Mouse (Mus musculus): Measurements from ENCODE around the gene Bcl2l1.

Bcl2l1 gene

DNA sequence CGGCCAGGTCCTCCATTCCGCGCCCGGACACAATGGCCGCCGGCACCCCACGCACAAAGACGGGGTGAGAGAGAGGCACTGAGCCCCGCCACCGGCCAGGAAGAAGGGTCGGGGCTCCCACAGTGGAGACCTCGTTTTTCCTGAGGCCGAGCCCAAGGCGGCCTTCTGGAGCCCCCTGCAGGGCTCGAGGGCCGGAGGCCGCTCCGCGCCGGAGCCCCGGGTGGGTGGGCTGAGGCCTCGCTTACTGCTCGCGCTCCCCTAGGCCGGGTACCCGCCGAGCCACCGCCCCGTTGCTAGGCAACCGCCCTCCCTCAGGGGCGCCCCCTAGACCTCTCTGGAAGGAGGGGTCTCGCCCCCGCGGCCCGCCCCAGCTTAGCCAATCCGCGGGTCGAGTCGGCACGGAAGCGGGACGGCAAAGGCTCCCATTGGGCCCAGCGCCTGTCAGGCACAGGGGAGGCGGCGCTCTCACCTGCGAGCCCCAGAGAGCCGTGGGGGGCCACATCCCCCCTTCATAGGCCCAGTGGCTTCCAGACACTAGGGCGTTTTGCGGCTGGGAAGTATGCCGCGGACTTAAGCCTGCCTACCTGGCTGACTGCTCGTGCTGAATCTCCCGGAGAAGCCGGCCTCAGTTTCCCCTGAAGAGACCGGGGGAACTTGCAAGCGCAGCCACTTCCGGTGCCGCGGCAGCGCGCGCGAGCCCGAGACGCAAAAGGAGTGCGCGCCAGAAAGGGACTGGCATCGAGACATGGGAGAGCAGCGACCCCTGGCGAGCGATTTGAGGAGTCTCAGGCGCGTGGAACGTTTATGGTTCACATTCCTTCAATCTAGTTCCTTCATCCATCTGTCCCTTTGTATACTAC is at the start of gene Bcl2l1:
TSS of gene Bcl2l1 (minus strand) at position 710 of the 860 bp plus-strand sequence.
- peak; percentile 99 for DNase-seq (ENCODE audit: low spot score)

DNA sequence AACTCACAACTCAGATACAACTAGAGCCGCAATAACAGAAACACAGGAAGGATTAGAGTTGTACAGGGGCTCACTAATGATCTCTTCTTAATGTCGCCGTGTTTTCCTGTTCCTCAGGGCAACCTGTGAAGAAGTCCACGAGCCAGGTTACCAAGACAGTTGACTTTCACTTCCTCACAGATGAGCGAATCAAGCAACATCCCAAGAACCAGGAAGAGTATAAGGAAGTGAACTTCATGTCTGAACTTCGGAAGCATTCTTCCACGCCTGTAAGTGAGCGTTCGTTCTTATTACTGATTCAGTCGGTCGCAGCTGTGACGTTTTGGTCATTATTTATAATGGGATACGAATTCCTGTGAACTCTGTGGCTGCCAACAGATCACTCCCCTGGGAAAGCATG is 49.4 kb upstream of the Bcl2l1 start:
- DNase-seq (ENCODE audit: low spot score): no peak

DNA sequence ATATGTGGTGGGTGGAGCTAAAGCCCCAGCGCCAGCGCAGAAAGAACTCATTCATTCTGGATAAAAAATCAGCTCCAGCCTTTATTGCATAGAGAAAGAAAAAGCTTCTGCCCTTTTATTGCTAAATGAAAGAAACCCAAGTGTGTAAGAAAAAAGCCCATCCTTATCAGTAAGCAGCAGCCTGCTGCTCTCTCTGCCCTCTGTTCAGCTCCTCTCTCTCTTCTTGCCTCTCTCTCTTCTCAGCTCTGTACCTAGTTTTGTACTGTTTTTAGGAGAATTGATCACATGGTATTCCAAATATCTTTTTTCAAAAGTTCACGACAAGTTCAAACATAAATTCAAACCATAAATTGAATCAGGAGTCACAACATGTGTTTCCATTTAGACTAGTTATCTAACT is 46.7 kb upstream of the Bcl2l1 start:
- DNase-seq (ENCODE audit: low spot score): no peak

DNA sequence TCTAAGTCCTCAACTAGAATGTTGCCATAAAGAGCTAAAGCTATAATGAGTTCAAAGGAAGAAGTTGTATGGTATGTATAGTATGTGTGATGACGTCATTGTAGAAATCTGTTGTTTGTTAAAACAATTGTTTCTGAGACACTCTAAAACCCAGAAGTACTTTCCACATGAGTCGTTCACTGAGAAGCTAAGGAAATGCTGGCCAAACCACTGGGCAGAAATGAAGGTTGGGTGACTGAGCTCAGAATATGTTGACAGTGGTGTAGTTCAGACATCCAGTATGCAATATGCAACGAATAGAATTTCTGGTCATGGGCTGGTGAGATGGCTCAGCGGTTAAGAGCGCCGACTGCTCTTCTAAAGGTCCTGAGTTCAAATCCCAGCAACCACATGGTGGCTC is 31.8 kb upstream of the Bcl2l1 start:
- no peak for DNase-seq (ENCODE audit: low spot score)

DNA sequence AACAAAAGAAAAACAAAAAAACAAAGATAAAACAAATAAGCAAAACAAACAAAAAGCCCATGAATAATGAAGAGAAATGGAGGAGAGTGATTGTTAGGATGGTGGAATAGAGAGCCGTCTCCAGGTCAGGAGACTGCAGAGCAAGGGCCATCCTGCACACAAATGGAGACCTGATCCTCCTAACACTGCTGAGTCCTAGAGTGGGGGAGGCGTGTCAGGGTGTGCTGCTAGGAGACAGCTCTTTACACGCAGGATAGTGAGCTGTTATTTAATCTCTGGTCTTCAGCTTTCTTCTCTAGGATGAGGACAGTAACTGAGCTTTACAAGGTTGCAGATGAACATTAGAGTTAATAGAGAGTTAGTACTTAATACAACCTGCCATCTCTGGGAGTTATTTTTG is 31.1 kb upstream of the Bcl2l1 start:
- DNase-seq (ENCODE audit: low spot score): no peak

DNA sequence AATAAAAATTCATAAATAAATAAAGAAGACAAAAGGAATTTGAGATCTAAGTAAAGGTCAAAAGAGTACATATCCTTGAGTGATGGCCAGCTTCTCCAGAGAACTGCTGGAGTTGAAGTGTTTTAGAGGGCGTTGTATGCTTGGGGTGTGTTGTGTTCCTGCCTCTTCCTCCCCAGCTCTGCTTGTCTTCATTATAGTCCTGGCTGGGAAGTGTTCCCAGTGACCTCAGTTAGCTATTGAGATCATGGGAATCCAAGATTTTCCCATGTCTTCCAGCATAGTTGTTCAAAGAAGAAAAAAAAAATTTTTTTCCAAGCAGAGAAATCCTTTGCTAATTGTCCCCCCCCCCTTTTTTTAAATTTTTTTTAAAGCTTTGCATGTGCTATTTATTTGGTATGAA is 30.4 kb upstream of the Bcl2l1 start:
- no peak for DNase-seq (ENCODE audit: low spot score)

DNA sequence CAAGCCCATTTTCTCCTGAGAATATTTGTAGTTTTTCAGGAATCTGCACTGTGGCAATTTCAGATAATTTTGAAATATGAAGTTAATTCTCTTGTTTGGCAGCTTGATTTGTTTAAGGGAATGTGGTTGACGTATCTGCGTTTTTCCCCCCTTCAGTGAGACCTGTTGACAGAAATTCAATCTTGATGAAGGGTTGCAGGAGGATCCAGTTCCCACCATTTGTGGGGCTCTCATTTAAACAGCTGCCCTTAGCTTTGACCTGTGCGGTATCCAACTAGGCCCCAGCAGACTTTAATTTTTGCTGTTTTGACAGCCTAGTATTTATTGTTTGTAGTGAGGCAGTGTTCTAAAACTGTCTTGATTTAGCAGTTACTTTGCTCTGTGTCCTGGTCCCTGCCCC is 28.0 kb upstream of the Bcl2l1 start:
- DNase-seq (ENCODE audit: low spot score): no peak

DNA sequence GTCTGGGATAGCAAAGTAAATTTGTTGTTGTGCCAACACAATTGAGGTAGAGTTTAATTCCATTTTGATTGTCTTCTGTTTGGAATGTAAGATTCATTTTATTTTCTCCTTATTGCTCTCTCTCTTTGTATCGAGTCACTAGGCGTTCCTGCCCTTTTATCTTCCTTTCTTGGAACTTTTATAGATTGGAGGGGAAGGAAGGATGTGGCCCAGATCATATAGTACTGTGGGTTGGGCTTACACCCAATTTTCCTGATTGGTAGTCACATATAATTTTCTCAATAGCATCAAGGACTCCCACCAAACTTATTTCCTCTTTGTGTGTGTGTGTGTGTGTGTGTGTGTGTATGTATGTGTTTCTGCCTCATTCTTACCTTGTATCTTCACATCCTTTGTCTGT is 16.9 kb upstream of the Bcl2l1 start:
- DNase-seq (ENCODE audit: low spot score): no peak

DNA sequence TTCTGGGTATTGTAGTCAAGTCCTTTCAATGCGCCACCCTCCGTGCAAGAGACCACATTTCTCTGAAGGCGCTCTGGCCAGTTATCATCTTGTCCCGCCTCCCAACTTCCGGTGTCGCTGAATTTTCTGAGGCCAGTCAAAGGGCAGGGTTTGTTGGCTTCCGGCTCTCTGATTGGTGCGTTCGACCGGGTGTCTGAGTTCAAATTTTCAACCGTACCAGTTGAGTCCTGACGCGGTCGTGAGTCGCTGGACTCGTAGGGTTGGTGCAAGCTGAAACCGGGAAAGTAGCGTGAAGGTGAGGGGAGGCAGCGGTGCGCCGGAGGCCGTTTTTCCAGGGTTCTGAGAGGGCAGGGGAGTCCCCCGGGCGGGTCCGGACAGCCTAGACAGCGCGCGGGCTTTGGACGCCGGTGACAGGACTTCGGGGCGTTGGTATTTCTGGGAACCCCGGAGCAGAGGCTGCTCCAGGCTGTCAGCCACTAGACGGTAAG is 16.3 kb upstream of the Bcl2l1 start, which contains the start of gene Tpx2:
TSS of gene Tpx2 (plus strand) at position 150 of the 488 bp plus-strand sequence.
- DNase-seq (ENCODE audit: low spot score): peak; percentile 93

DNA sequence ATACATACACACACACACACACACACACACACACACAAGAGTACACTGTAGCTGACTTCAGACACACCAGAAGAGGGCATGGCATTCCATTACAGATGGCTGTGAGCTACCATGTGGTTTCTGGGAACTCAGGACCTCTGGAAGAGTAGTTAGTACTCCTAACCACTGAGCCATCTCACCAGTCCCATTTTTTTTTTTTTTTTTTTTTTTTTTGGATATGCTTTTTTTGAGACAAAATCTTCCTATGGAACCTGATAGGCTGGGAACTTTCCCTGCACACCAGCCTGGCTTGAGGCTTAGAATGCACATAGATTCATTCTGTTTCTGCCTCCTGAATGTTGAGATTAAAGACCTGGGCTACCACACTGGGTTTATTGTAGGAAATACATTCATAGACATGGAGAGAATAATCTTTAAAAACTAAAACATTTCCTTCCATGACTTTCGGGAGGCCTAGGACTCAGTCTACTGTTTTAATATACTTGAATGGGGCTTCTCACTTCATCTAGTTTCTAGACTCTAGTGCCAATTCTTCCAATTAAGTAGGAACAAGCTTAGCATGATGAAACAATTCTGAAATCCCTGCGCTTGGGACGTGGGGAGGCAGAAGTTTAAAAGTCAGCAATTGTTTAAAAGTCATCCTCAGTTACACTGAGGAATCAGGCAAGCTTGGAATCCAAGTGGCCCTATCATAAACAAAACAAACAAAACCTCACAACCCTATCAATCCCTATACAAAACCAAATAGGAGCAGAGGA is 15.7 kb upstream of the Bcl2l1 start:
- DNase-seq (ENCODE audit: low spot score): no peak

DNA sequence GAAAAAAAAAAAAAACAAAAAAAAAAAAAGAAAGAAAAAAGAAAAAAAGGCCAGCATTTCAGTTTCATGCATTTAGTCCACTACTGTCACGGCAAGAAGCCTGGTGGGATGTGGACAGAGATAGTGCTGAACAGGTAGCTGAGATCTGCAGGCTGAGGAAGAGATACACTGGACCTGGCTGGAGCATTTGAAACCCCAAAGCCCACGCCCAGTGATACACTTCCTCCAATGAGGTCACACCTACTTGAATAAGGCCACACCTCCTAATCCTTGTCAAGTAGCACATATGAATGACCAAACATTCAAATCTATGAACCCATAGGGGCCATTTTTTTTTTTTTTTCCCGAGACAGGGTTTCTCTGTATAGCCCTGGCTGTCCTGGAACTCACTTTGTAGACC is 11.2 kb upstream of the Bcl2l1 start:
- no peak for DNase-seq (ENCODE audit: low spot score)

DNA sequence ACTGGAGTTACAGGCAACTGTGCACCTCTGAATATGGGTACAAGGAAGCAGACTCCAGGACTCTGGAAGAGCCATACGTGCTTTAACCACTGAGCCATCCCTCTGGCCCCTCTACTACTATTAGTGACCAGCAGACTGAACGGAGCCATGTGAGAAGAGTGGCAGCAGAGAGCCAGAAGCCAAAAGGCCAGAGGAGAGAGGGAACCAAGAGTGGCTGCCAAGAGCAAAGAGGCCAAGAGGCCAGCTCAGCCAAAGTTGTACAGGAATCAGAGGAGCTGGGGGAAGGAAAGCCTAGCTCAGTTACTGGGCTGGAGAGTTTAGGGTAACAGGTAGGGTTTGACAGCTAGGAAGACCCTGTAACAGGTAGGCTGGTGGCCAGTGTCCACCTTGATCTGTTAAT is 7.7 kb upstream of the Bcl2l1 start:
- no peak for DNase-seq (ENCODE audit: low spot score)

DNA sequence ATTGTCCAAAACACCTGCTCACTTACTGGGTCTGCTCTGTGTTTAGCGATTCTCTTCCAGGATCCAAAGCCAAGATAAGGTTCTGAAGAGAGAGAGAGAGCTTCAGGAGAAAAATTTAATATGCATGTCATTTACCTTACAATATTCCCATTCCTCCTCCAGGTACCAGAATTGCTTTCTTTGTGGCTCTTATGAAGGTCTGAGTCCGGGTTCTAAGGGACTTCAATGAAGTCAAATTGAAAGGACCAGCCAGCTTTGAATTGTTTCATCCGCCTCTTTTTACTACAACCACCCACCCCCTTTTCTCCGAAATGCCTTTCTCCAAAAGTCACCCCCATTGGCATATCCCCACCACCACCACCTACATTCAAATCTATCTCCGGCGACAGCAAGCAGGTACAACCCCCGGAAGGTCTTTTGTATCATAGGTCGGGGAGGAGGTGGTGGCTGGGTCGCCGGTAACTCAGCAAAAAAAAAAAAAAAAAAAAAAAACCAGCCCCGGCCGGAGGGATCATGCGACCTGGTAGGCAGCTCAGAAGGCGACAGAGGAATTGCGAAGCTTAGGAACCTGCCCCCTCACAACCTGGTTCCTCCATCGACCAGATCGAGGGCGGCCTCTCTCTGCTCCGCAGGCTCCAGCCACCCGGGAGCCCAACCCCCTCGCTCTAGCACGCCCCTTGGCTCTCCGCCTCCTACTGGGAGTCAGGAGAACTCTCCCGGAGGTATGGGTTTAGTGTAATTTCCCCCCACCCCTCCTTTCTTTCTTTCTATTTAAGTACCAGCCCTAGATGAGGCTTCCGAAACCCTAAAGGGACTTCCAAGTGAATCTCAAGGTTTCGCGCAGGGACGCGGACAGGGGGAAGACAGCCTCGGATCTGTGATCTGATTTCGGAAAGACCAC is 1.3 kb downstream of the Bcl2l1 start:
- peak; percentile 90 for DNase-seq (ENCODE audit: low spot score)

DNA sequence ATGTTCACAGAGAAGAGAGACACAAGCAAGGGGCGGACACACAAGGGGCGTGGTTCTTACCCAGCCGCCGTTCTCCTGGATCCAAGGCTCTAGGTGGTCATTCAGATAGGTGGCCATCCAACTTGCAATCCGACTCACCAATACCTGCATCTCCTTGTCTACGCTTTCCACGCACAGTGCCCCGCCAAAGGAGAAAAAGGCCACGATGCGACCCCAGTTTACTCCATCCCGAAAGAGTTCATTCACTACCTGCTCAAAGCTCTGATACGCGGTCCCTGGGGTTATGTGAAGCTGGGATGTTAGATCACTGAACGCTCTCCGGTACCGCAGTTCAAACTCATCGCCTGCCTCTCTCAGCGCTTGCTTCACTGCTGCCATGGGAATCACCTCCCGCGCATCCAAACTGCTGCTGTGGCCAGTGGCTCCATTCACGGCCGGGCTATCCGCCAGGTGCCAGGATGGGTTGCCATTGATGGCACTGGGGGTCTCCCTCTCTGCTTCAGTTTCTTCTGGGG is 2.1 kb downstream of the Bcl2l1 start:
- peak; percentile 33 for DNase-seq (ENCODE audit: low spot score)

DNA sequence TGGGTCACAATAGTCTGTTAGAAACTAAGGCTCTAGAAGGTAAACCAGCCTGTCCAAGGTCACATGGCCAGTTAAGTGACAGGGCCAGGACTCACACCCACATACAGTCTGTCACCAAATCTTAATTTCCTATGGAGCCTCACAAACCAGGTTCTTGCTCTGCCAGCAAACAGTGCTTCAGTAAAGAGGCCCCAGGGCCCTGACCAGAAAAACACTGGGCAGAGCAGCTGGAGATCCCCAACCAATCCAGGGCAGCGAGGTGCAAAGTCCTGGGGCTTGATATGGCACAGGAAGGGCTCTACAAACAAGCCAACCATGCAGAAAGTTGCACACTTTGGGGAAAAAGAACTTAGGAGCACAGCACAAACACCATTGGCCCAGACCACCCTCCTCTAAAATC is 3.0 kb downstream of the Bcl2l1 start:
- DNase-seq (ENCODE audit: low spot score): peak; percentile 20

DNA sequence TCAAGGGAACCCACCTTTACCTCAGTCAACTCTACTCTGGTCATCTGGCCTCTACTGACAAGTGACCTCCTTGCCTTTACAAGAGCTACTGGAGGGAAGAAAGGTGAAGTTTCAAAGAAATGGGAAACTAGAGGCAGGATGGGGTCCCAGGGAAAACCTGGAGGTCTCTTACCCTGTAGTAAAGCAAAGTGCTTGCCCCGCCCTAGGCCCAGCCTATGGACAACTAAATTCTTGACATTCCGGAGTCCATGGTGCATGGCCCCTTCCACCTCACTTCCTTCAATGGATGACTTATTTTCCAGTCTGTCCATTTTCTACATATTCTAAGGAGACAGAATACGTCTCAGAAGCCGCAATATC is 3.5 kb downstream of the Bcl2l1 start:
- DNase-seq (ENCODE audit: low spot score): no peak

DNA sequence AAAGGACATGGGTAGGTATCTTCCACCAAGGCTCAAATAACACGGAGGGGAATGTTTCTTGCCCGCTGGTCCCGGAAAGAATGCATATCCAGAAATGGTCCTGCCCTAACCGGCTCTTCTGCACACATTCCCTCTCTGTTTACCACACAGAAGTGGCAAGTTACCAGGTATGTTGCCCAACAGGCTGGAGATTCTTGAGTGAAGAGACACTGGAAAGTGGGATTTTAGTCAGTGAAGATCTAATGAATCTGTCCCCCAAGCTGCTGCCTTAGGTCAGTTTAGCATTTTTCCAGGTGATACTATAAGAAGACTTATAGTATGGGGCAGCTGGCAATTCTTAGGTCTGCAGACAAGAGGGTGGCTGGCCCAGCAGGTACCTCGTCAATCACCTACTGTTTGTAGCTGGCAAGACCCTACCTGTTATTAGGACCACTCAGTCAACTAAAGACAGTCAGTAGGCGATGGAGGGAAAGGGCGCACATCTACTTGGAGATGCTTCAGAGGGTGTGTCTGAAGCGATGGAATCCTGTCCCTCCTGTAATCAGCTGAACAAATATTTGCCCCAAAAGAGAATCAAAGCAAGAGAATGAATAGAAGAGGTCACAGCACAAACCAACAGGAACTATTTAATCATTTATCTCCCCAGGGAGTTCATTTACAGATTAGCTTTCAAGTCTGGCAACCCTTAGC is 4.1 kb downstream of the Bcl2l1 start:
- DNase-seq (ENCODE audit: low spot score): no peak

DNA sequence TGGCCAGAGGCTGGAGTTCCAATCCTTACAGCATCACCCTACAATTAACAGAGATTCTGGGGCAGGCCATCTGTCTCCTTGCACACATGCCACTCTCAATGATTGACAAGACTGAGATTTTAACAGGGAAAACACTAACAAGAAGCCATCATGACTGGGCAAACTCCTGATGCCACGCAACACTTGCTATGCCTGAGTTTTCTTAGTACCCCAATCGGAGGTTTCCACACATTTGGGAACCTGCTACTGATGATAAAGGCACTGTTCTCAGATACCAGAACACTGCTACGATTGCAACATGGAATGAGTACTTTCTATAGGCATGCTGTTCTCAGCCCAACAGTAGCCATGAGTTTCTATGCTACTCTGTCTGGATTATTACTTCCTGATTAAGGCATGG is 5.0 kb downstream of the Bcl2l1 start:
- DNase-seq (ENCODE audit: low spot score): no peak

DNA sequence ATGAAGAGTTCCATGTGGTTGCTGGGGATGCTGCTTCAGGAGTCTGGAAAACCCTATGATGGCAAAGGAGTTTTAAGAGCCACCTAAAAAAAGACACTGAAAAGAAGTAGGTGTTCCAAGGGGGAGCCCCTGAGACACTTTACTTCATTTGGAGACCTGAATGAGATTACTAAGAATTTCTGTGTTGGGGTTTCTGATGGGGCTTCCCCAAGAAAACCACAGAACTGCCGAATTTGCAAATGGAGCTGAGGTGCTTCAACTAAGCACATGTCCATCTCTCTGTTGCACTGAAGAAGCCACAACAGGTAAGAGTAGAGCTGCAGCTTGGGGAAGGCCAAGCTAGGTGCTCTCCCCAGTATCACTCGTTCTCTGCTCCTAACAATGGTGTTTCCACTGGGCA is 5.8 kb downstream of the Bcl2l1 start:
- DNase-seq (ENCODE audit: low spot score): no peak

DNA sequence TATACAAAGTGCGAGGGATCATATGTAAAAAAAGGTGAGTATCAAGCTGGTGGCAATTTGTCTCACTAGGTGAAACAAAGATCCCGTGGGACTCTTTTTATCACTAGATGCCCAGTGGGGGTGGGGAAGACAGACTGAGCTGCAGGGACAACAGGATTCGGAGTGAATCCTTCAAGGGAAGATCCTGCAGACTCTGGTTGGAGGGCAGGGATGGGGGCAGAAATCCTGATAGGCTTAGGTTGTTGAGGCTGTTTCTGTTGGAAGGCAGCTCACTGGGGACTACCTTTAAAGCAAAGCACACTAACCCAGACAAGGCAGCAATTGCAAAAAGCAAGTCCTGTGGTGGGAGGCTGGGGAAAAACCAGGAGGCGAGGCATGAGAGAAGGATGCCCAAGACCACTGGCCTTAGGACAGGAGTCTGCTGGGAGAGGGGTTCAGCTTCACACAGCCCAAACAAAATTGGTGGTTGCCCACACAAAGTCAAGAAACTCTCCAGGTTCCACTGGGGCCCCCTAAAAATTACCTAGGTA is 6.3 kb downstream of the Bcl2l1 start:
- no peak for DNase-seq (ENCODE audit: low spot score)

All from ovary, postnatal 36 days (tissue).